Mouse (Mus musculus): ENCODE data around the gene a.
"Not testable (repeated sequence)": the region's sequence is repeated elsewhere in the genome, so short reads cannot be mapped to it uniquely, and the experiment has no call there.

GRCm38 (mm10) chr2:155016751-155017150 is 225.5 kb downstream of the a start:
- TF ChIP-seq ETS1 (conservative IDR thresholded peaks at IDR 0.05; ENCODE audit: low read depth, low read length); POLR2A (IDR thresholded peaks at IDR 0.05; ENCODE audit: low read depth, low read length); EP300 (IDR thresholded peaks at IDR 0.05; ENCODE audit: low read length); POLR2AphosphoS2 (IDR thresholded peaks at IDR 0.05; ENCODE audit: low read depth, low read length); MAFK (IDR thresholded peaks at IDR 0.05; ENCODE audit: insufficient replicate concordance, low read length); CTCF (conservative IDR thresholded peaks at IDR 0.05 in 1 of 2, IDR thresholded peaks at IDR 0.05 in 1 of 2; ENCODE audit: low read depth in 2 of 2, low read length in 2 of 2); MAX (IDR thresholded peaks at IDR 0.05; ENCODE audit: low read length); SIN3A (IDR thresholded peaks at IDR 0.05; ENCODE audit: low read length); E2F4 (IDR thresholded peaks at IDR 0.05; ENCODE audit: insufficient replicate concordance, low read depth, low read length); MXI1 (IDR thresholded peaks at IDR 0.05; ENCODE audit: low read depth, low read length); NELFE (IDR thresholded peaks at IDR 0.05; ENCODE audit: low read depth, low read length); HCFC1 (IDR thresholded peaks at IDR 0.05; ENCODE audit: low read depth, low read length); TCF12 (IDR thresholded peaks at IDR 0.05; ENCODE audit: low read depth, low read length): not testable (repeated sequence)

Measured in CH12.LX (cell line).